Mouse (Mus musculus) thymus, postnatal 0 days (tissue): ENCODE results near the gene Lef1. TPM values are rescaled to one million over a fixed set of nuclear protein-coding genes. Genes with fewer than 3 reads are reported as not detected.

ENCODE experiments used
- DNase-seq: peaks from one replicate; pipeline ENCODE4 v3.0.0-alpha.2; 2015; ENCODE audit warnings: low spot score
- polyA plus RNA-seq: library from polyadenylated mRNA; unstranded; fragments of >200 nt; fragmentation: Nextera tagmentation; extraction: Ambion mirVana; gene quantifications from 2 replicates; pipeline ENCODE4 v1.2.1, GENCODE M21; 2015

Gene Lef1
- polyA plus RNA-seq, 1 experiment from 2014 or later = 284 TPM

GRCm38 (mm10) chr3:131190239-131190638, 80.0 kb downstream of the Lef1 start:
- DNase-seq = no peak

- DNase-seq = no peak
Measured at GRCm38 (mm10) chr3:131190671-131191367, 80.5 kb downstream of the Lef1 start.

- DNase-seq = no peak
Measured at GRCm38 (mm10) chr3:131191454-131191853, 81.2 kb downstream of the Lef1 start.

- no peak for DNase-seq
Measured at GRCm38 (mm10) chr3:131196050-131196449, 85.8 kb downstream of the Lef1 start.

GRCm38 (mm10) chr3:131196507-131197019, 86.3 kb downstream of the Lef1 start:
- DNase-seq = no peak

GRCm38 (mm10) chr3:131198991-131199390, 88.7 kb downstream of the Lef1 start:
- DNase-seq = no peak

GRCm38 (mm10) chr3:131199590-131200288, 89.5 kb downstream of the Lef1 start:
- peak; percentile 21 for DNase-seq

GRCm38 (mm10) chr3:131202311-131202710, 92.0 kb downstream of the Lef1 start:
- no peak for DNase-seq

- peak; percentile 62 for DNase-seq
Measured at GRCm38 (mm10) chr3:131207846-131208245, 97.6 kb downstream of the Lef1 start.

GRCm38 (mm10) chr3:131208265-131208891, 98.1 kb downstream of the Lef1 start:
- DNase-seq = peak; percentile 92

- DNase-seq = peak; percentile 49
Measured at GRCm38 (mm10) chr3:131212200-131212599, 101.9 kb downstream of the Lef1 start.

- DNase-seq = no peak
Measured at GRCm38 (mm10) chr3:131214060-131214658, 103.9 kb downstream of the Lef1 start.

- DNase-seq = peak; percentile 64
Measured at GRCm38 (mm10) chr3:131214841-131215240, 104.6 kb downstream of the Lef1 start.

- no peak for DNase-seq
Measured at GRCm38 (mm10) chr3:131218636-131219390, 108.5 kb downstream of the Lef1 start.

- DNase-seq = peak; percentile 42
Measured at GRCm38 (mm10) chr3:131228083-131228482, 117.8 kb downstream of the Lef1 start.

- no peak for DNase-seq
Measured at GRCm38 (mm10) chr3:131237061-131237460, 126.8 kb downstream of the Lef1 start.

- peak; percentile 84 for DNase-seq
Measured at GRCm38 (mm10) chr3:131237785-131238633, 127.7 kb downstream of the Lef1 start.

- DNase-seq = peak; percentile 78
Measured at GRCm38 (mm10) chr3:131245766-131246578, 135.7 kb downstream of the Lef1 start.

GRCm38 (mm10) chr3:131246579-131247046, 136.3 kb downstream of the Lef1 start:
- DNase-seq = no peak
